ENCODE assay signal across 25 mouse cellular contexts in the genomic region with DNA sequence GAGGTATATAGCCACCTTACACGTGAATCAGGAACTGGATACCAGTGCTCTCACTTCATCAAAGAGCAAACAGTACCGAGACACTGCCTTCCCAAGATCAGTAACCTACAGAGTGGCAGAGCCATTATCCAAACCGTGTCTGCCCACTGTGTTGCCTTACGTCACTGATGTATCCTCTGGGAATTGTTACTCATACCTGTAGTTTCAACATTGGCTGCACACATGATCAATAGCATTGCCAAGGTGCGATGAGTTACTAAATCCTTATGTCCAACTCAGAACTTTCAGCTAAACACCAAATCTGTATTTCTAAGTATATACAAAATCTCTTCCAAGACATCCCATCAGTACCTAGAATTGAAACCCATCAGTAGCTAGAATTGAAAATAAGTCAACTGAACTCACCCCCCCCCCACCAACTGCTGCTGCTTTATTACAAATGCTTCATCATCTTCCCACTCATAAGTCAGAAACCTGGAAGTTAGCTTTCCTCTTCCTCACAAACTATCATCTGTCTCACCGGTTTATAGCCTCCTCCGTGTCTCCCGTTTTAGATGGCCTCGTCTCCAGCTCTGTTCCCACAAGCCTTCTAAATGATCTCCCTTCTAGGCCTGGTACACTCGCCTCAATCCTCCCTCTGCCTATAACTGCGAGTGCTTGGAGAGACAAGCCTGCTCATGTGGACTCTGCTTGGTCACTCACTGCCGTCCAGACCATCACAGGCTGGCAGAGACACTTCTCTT.
DNase-seq lines count a peak whose midpoint lies in the region; ATAC-seq and TF ChIP-seq lines count a peak whose summit lies in the region.
"Had no signal": no experiment of that assay in that cellular context is flagged by ENCODE, and none has a peak within 500 bp of the region (broad histone marks: within the 10 kb centered on the region; RNA-seq: fewer than 3 reads in every experiment).

No protein-coding gene starts in this region.

- peaks cover 41% of the 10 kb centered on the region for H3K36me3 ChIP-seq in heart, embryonic 13.5 days
- peaks cover 28% of the 10 kb centered on the region; the same call in 1 of the 2 replicates for H3K36me3 ChIP-seq in heart, postnatal 0 days (replicated peaks; ENCODE audit: control insufficient read depth, insufficient read depth, low read length)
- peaks cover 9% of the 10 kb centered on the region; the same call in 1 of the 2 replicates for H3K36me3 ChIP-seq in kidney, embryonic 16.5 days (ENCODE audit: insufficient read depth, low read length)
- H3K36me3 ChIP-seq: midbrain, embryonic 15.5 days had no signal

- no peak for TF ChIP-seq CTCF in heart, postnatal 0 days (IDR thresholded peaks at IDR 0.05; ENCODE audit: low read depth)

- H3K4me2 ChIP-seq in heart, embryonic 13.5 days, result peak overlapping the region; percentile 53
- H3K4me2 ChIP-seq in heart, postnatal 0 days (ENCODE audit: low read depth, low read length), result peak overlapping the region; percentile 41; the same call in 1 of the 2 replicates
- H3K4me2 ChIP-seq in kidney, embryonic 16.5 days (replicated peaks; ENCODE audit: low read depth, low read length), result no peak overlapping the region
- H3K4me2 ChIP-seq: embryonic facial prominence, embryonic 15.5 days; limb, embryonic 12.5 days; liver, embryonic 12.5 days; midbrain, embryonic 15.5 days had no signal

- H3K4me1 ChIP-seq in heart, embryonic 13.5 days, result peaks cover 30% of the 10 kb centered on the region
- peaks cover 22% of the 10 kb centered on the region; the same call in 1 of the 2 replicates for H3K4me1 ChIP-seq in heart, postnatal 0 days (ENCODE audit: control insufficient read depth, insufficient read depth)
- H3K4me1 ChIP-seq in kidney, embryonic 16.5 days (ENCODE audit: insufficient read depth, low read length), result peaks cover under 1% of the 10 kb centered on the region; the same call in 1 of the 2 replicates
- H3K4me1 ChIP-seq: embryonic facial prominence, embryonic 15.5 days; forebrain, embryonic 10.5 days; limb, embryonic 12.5 days; liver, embryonic 12.5 days; midbrain, embryonic 15.5 days had no signal

- peak; percentile 68 for ATAC-seq in frontal cortex, adult (ENCODE audit: low TSS enrichment)
- no peak for ATAC-seq in heart, embryonic 13.5 days (ENCODE audit: extremely low read depth, insufficient number of reproducible peaks, low FRiP score, low TSS enrichment)
- no peak for ATAC-seq in heart, postnatal 0 days (ENCODE audit: insufficient read depth, low read depth)
- no peak for ATAC-seq in kidney, embryonic 16.5 days (ENCODE audit: low FRiP score, low TSS enrichment)
- ATAC-seq: activated CD4-positive, CD25-positive, alpha-beta regulatory T cell, adult 4 months; forebrain, postnatal 0 days; liver, embryonic 12.5 days; midbrain, embryonic 15.5 days had no signal

- no peak for TF ChIP-seq EP300 in heart, postnatal 0 days (IDR thresholded peaks at IDR 0.05; ENCODE audit: low read depth)

- peak overlapping the region; percentile 1; the same call in 1 of the 2 replicates for H3K4me3 ChIP-seq in heart, embryonic 13.5 days
- H3K4me3 ChIP-seq in heart, postnatal 0 days (ENCODE audit: low read depth, low read length), result no peak overlapping the region
- H3K4me3 ChIP-seq in kidney, embryonic 16.5 days (ENCODE audit: low read length), result no peak overlapping the region
- H3K4me3 ChIP-seq: embryonic facial prominence, embryonic 15.5 days; forebrain, embryonic 10.5 days; limb, embryonic 12.5 days; liver, embryonic 12.5 days; midbrain, embryonic 15.5 days; myocyte had no signal

- 71% methylated on average over 12 of the region's 12 CpGs for WGBS in heart, embryonic 13.5 days
- 70% methylated on average over 12 of the region's 12 CpGs for WGBS in heart, postnatal 0 days
- 85% methylated on average over 12 of the region's 12 CpGs for WGBS in kidney, embryonic 16.5 days

- peak overlapping the region; percentile 42 for H3K9ac ChIP-seq in heart, embryonic 13.5 days
- no peak overlapping the region for H3K9ac ChIP-seq in heart, postnatal 0 days (replicated peaks; ENCODE audit: low read depth, low read length)
- no peak overlapping the region for H3K9ac ChIP-seq in kidney, embryonic 16.5 days (replicated peaks; ENCODE audit: low read length)
- H3K9ac ChIP-seq: embryonic facial prominence, embryonic 15.5 days; forebrain, postnatal 0 days; limb, embryonic 12.5 days; liver, embryonic 12.5 days; midbrain, embryonic 15.5 days had no signal

- DNase-seq in frontal cortex, postnatal 10 days (ENCODE audit: low spot score in 2 of 2), result no peak
- DNase-seq in heart, adult 9 months (ENCODE audit: low spot score in 2 of 2), result no peak
- DNase-seq in right cerebral cortex, adult 18-20 months, result peak; percentile 58
- no peak for DNase-seq in right cerebral cortex, postnatal 14 days
- DNase-seq in heart, postnatal 0 days (ENCODE audit: low spot score), result no peak
- DNase-seq: adrenal gland, postnatal 14 days; cerebellum, adult 11-12 months; cerebellum, postnatal 25 days; forebrain, postnatal 0 days; kidney, adult 18-20 months; kidney, postnatal 14 days; lung, adult 2 months; right cerebral cortex, postnatal 4 days; thymus, postnatal 36 days had no signal

- peak overlapping the region; percentile 67 for H3K27ac ChIP-seq in heart, embryonic 13.5 days (replicated peaks)
- H3K27ac ChIP-seq in heart, postnatal 0 days (ENCODE audit: low read depth), result peak overlapping the region; percentile 52
- no peak overlapping the region for H3K27ac ChIP-seq in kidney, embryonic 16.5 days (ENCODE audit: low read length)
- H3K27ac ChIP-seq: embryonic facial prominence, embryonic 15.5 days; forebrain, embryonic 10.5 days; limb, embryonic 12.5 days; liver, embryonic 12.5 days; midbrain, embryonic 15.5 days; stomach, postnatal 0 days had no signal

- H3K27me3 ChIP-seq in heart, embryonic 13.5 days (replicated peaks), result no peaks in the 10 kb centered on the region
- H3K27me3 ChIP-seq in heart, postnatal 0 days (ENCODE audit: control insufficient read depth, insufficient read depth, low read length), result no peaks in the 10 kb centered on the region
- no peaks in the 10 kb centered on the region for H3K27me3 ChIP-seq in kidney, embryonic 16.5 days (ENCODE audit: insufficient read depth, low read length)
- H3K27me3 ChIP-seq: embryonic facial prominence, embryonic 15.5 days; limb, embryonic 12.5 days; liver, embryonic 12.5 days; midbrain, embryonic 15.5 days had no signal

- H3K9me3 ChIP-seq in heart, embryonic 13.5 days, result no peaks in the 10 kb centered on the region
- H3K9me3 ChIP-seq in heart, postnatal 0 days (replicated peaks; ENCODE audit: control insufficient read depth, low read length), result no peaks in the 10 kb centered on the region
- H3K9me3 ChIP-seq in kidney, embryonic 16.5 days (ENCODE audit: low read length), result no peaks in the 10 kb centered on the region
- H3K9me3 ChIP-seq: embryonic facial prominence, embryonic 15.5 days; forebrain, embryonic 10.5 days; limb, embryonic 12.5 days; liver, embryonic 12.5 days; midbrain, embryonic 15.5 days had no signal
